Mouse (Mus musculus): Measurements from ENCODE around the gene Dgcr8. TPM values are rescaled to one million over a fixed set of nuclear protein-coding genes. Genes with fewer than 3 reads are reported as not detected.

The Dgcr8 gene
- polyA plus RNA-seq, 1 experiment from 2014 or later, result 34.8 TPM

GRCm38 (mm10) chr16:18288581-18289061 is 425 bp downstream of the Dgcr8 start:
- peaks cover 18% of the 10 kb centered on the region for H3K36me3 ChIP-seq
- ATAC-seq (ENCODE audit: low FRiP score), result peak; percentile 85
- peaks cover 36% of the 10 kb centered on the region for H3K4me1 ChIP-seq (replicated peaks)
- peak overlapping the region; percentile 95 for H3K4me2 ChIP-seq
- no peaks in the 10 kb centered on the region for H3K9me3 ChIP-seq
- 1% methylated on average over 26 of the region's 31 CpGs for WGBS
- peak overlapping the region; percentile 97 for H3K4me3 ChIP-seq
- peak overlapping the region; percentile 90 for H3K27ac ChIP-seq
- H3K9ac ChIP-seq, result peak overlapping the region; percentile 98
- H3K27me3 ChIP-seq, result no peaks in the 10 kb centered on the region

GRCm38 (mm10) chr16:18288166-18288565 is 880 bp downstream of the Dgcr8 start:
- Histone ChIP-seq H3K9me3 (no peaks in the 10 kb centered on the region), H3K4me3 (peak overlapping the region; percentile 97), H3K4me1 (replicated peaks) (peaks cover 36% of the 10 kb centered on the region), H3K27me3 (no peaks in the 10 kb centered on the region), H3K27ac (peak overlapping the region; percentile 90), H3K36me3 (peaks cover 23% of the 10 kb centered on the region), H3K4me2 (peak overlapping the region; percentile 95), H3K9ac (peak overlapping the region; percentile 98)
- ATAC-seq (ENCODE audit: low FRiP score), result no peak
- 0% methylated on average over 4 of the region's 4 CpGs for WGBS

DNA sequence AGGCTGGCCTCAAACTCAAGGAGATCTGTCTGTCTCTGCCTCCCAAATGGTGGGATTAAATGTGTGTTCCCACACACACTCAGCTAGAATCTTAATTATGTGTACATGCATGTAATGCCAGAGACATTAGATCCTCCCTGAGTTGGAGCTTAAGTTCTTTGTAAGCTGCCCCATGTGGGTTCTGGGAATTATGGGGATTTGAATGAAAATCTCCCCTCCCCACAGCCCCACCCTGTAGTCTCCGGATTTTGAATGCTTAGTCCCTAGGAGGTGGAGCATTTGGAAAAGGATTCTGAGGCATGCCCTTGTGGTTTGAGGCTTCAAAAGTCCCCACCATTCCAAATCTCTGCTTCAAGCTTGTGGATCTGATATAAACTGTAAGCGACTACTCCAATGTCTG is 13.9 kb downstream of the Dgcr8 start:
- 88% methylated on average over 2 of the region's 2 CpGs for WGBS

DNA sequence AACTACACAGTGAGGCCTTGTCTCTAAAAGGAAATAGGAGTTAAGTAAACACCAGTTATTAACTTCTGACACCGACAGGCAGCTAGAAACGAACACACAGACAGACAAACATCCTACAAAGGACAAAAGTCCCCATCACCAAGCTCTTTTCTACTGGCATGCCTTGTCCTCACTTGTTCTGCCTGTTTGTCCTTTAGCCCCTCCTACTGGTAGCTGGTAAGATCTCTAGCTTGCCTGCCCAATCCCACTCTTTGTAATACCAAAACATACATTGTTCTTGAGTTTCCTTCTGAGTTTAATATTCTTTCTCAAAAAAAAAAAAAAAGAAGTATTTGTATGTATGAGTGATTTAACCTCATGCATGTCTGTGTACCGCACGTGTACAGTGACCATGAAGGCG is 20.9 kb downstream of the Dgcr8 start:
- Histone ChIP-seq H3K9me3 (no peaks in the 10 kb centered on the region), H3K36me3 (peaks cover 90% of the 10 kb centered on the region), H3K4me3 (no peak overlapping the region), H3K4me1 (replicated peaks) (no peaks in the 10 kb centered on the region), H3K9ac (no peak overlapping the region), H3K4me2 (no peak overlapping the region), H3K27me3 (no peaks in the 10 kb centered on the region), H3K27ac (no peak overlapping the region)
- 87% methylated on average over 5 of the region's 5 CpGs for WGBS
- ATAC-seq (ENCODE audit: low FRiP score), result no peak

More for the DNA sequence above, 13.9 kb downstream of the Dgcr8 start:
- no peaks in the 10 kb centered on the region for H3K4me1 ChIP-seq (replicated peaks)
- H3K27ac ChIP-seq, result no peak overlapping the region
- no peaks in the 10 kb centered on the region for H3K9me3 ChIP-seq
- H3K4me2 ChIP-seq, result no peak overlapping the region
- no peaks in the 10 kb centered on the region for H3K27me3 ChIP-seq
- H3K4me3 ChIP-seq, result no peak overlapping the region
- no peak overlapping the region for H3K9ac ChIP-seq
- no peak for ATAC-seq (ENCODE audit: low FRiP score)
- H3K36me3 ChIP-seq, result peaks cover 92% of the 10 kb centered on the region

GRCm38 (mm10) chr16:18265024-18265423 is 24.0 kb downstream of the Dgcr8 start:
- H3K9me3 ChIP-seq, result no peaks in the 10 kb centered on the region
- 93% methylated on average over 2 of the region's 2 CpGs for WGBS
- H3K4me1 ChIP-seq (replicated peaks), result no peaks in the 10 kb centered on the region
- no peak overlapping the region for H3K4me3 ChIP-seq
- peaks cover 86% of the 10 kb centered on the region for H3K36me3 ChIP-seq
- ATAC-seq (ENCODE audit: low FRiP score), result no peak
- no peaks in the 10 kb centered on the region for H3K27me3 ChIP-seq
- H3K9ac ChIP-seq, result no peak overlapping the region
- H3K4me2 ChIP-seq, result no peak overlapping the region
- H3K27ac ChIP-seq, result no peak overlapping the region

GRCm38 (mm10) chr16:18258221-18258620 is 30.8 kb downstream of the Dgcr8 start, which contains the start of gene Gm49776:
Gene Gm49776, minus strand, starts transcription at chr16:18258321.
- H3K27ac ChIP-seq, result no peak within 1 kb of the TSS
- H3K4me1 ChIP-seq (replicated peaks), result no peaks in the 10 kb centered on the region
- H3K9ac ChIP-seq, result no peak within 1 kb of the TSS
- WGBS, result 97% methylated on average over 2 of the region's 2 CpGs
- H3K27me3 ChIP-seq, result no peaks in the 10 kb centered on the region
- H3K4me3 ChIP-seq, result no peak within 1 kb of the TSS
- no peak for ATAC-seq (ENCODE audit: low FRiP score)
- peaks cover 89% of the 10 kb centered on the region for H3K36me3 ChIP-seq
- no peak within 1 kb of the TSS for H3K4me2 ChIP-seq
- H3K9me3 ChIP-seq, result no peaks in the 10 kb centered on the region

GRCm38 (mm10) chr16:18253866-18254265 is 35.2 kb downstream of the Dgcr8 start:
- 82% methylated on average over 1 of the region's 1 CpGs for WGBS
- no peak for ATAC-seq (ENCODE audit: low FRiP score)
- no peaks in the 10 kb centered on the region for H3K27me3 ChIP-seq

GRCm38 (mm10) chr16:18252736-18253135 is 36.3 kb downstream of the Dgcr8 start:
- Histone ChIP-seq H3K4me2 (no peak overlapping the region), H3K27ac (no peak overlapping the region), H3K9me3 (no peaks in the 10 kb centered on the region), H3K4me3 (no peak overlapping the region), H3K27me3 (no peaks in the 10 kb centered on the region), H3K36me3 (peaks cover 67% of the 10 kb centered on the region), H3K9ac (no peak overlapping the region), H3K4me1 (replicated peaks) (peaks cover 27% of the 10 kb centered on the region)
- no peak for ATAC-seq (ENCODE audit: low FRiP score)
- 89% methylated on average over 6 of the region's 6 CpGs for WGBS

More at GRCm38 (mm10) chr16:18253866-18254265, 35.2 kb downstream of the Dgcr8 start:
- Histone ChIP-seq H3K4me1 (replicated peaks) (peaks cover 27% of the 10 kb centered on the region), H3K4me2 (no peak overlapping the region), H3K9me3 (no peaks in the 10 kb centered on the region), H3K36me3 (peaks cover 77% of the 10 kb centered on the region), H3K9ac (no peak overlapping the region), H3K27ac (no peak overlapping the region), H3K4me3 (no peak overlapping the region)

DNA sequence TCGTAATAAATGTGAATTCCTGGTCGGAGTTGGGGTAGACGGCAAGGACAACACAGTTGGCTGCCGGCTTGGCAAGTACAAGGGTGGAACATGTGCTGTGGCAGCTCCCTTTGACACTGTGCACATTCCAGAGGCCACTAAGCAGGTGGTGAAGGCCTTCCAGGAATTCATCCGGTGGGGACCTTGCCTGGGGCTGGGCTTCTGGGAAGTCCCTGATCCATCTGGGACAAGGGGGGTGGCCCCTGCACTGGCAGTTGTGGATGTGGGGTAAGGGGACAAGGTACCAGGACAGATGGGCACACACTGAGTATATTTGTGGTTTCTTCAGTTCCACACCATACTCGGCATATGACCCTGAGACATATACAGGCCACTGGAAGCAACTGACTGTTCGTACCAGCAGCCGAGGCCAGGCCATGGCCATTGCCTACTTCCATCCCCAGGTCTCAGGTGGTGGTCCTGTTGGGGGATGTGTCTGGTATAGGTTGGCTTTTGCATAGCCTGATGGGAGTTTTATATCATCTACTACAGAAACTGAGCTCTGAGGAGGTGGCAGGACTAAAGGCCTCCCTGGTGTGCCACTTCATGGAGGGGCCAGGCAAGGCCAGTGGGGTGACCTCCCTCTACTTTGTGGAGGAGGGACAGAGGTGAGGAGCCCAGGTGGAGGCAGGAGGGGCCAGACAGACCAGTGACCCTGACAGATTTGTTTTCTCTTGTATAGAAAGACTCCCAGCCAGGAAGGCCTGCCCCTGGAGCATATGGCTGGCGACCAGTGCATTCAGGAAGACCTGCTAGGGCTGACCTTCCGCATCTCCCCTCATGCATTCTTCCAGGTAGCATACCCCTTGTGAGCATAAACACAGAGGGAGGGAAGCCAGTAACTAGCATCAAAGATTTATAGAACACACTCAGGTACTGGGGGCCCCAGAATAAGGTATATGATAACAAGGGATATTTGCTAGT is 37.9 kb downstream of the Dgcr8 start:
- WGBS, result 70% methylated on average over 10 of the region's 10 CpGs
- ATAC-seq (ENCODE audit: low FRiP score), result no peak
- H3K4me3 ChIP-seq, result 0 out of 2 replicates have a peak overlapping the region, but pooled peaks have one; percentile 95

DNA sequence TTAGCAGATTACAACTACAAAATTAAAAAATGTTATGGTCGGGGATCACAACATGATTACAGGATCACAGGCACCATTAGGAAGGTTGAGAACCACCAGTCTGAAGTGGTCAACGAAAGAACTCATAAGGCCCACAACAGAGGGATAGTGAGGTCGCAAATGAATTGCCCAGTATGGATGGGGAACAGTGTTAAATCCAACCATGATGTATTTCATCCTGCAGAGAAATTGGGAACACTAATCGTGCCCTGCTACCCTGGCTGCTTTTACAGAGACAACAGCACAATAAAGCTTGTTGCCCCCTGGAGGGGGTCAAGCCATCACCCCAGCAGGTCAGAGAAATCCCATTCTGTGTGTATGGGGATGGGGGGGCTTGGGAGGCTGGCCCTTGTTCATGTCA is 38.8 kb downstream of the Dgcr8 start:
- H3K4me3 ChIP-seq, result peak overlapping the region; percentile 95
- ATAC-seq (ENCODE audit: low FRiP score), result no peak
- peaks cover 63% of the 10 kb centered on the region for H3K36me3 ChIP-seq
- H3K9me3 ChIP-seq, result no peaks in the 10 kb centered on the region
- H3K4me2 ChIP-seq, result peak overlapping the region; percentile 96
- no peak overlapping the region for H3K27ac ChIP-seq
- H3K4me1 ChIP-seq (replicated peaks), result peaks cover 50% of the 10 kb centered on the region
- peak overlapping the region; percentile 87 for H3K9ac ChIP-seq
- H3K27me3 ChIP-seq, result no peaks in the 10 kb centered on the region
- 54% methylated on average over 4 of the region's 4 CpGs for WGBS

More for the DNA sequence above, 37.9 kb downstream of the Dgcr8 start:
- no peak overlapping the region for H3K27ac ChIP-seq
- H3K4me2 ChIP-seq, result peak overlapping the region; percentile 96
- peaks cover 43% of the 10 kb centered on the region for H3K4me1 ChIP-seq (replicated peaks)
- H3K27me3 ChIP-seq, result no peaks in the 10 kb centered on the region
- H3K9me3 ChIP-seq, result no peaks in the 10 kb centered on the region
- H3K36me3 ChIP-seq, result peaks cover 60% of the 10 kb centered on the region
- peak overlapping the region; percentile 87 for H3K9ac ChIP-seq

- Histone ChIP-seq H3K4me2 (peak overlapping the region; percentile 96), H3K4me1 (replicated peaks) (peaks cover 50% of the 10 kb centered on the region), H3K36me3 (peaks cover 63% of the 10 kb centered on the region), H3K27me3 (no peaks in the 10 kb centered on the region), H3K27ac (peak overlapping the region; percentile 94), H3K9ac (peak overlapping the region; percentile 87), H3K9me3 (no peaks in the 10 kb centered on the region), H3K4me3 (peak overlapping the region; percentile 95)
- WGBS, result 8% methylated on average over 27 of the region's 27 CpGs
- peak; percentile 27 for ATAC-seq (ENCODE audit: low FRiP score)
These were observed 39.6 kb downstream of the Dgcr8 start for GRCm38 (mm10) chr16:18249364-18249967.
